Mouse (Mus musculus) heart, embryonic 15.5 days (tissue): ENCODE data around the gene Reck. TPM values are rescaled to one million over a fixed set of nuclear protein-coding genes. Genes with fewer than 3 reads are reported as not detected.

Experiments
- ATAC-seq: fragments of 200-750 bp; cut with Nextera tagmentation; replicated peaks from 2 replicates; pipeline ENCODE4 v1.8.0; 2017; ENCODE audit warnings: low read depth, moderate TSS enrichment; ENCODE audit not compliant: insufficient number of reproducible peaks, insufficient read depth, low FRiP score
- H3K27ac ChIP-seq: fragments of 300-500 bp; sonication (generic); 2 replicates; pipeline ENCODE4 v1.5.1; 2015; ENCODE audit warnings: mild to moderate bottlenecking, inconsistent platforms
- H3K27me3 ChIP-seq: fragments of 300-500 bp; sonication (generic); 2 replicates; pipeline ENCODE4 v1.6.1; 2015; ENCODE audit warnings: inconsistent platforms
- H3K36me3 ChIP-seq: fragments of 300-500 bp; sonication (generic); 2 replicates; pipeline ENCODE4 v1.6.1; 2015; ENCODE audit warnings: mild to moderate bottlenecking, inconsistent platforms
- H3K4me1 ChIP-seq: fragments of 300-500 bp; sonication (generic); replicated peaks from 2 replicates; pipeline ENCODE4 v1.6.1; 2015; ENCODE audit warnings: inconsistent platforms
- H3K4me2 ChIP-seq: fragments of 300-500 bp; sonication (generic); 2 replicates; pipeline ENCODE4 v1.6.1; 2015; ENCODE audit warnings: inconsistent platforms, mild to moderate bottlenecking, moderate library complexity
- H3K4me3 ChIP-seq: fragments of 300-500 bp; sonication (generic); 2 replicates; pipeline ENCODE4 v1.5.1; 2015; ENCODE audit warnings: mild to moderate bottlenecking, inconsistent platforms
- H3K9ac ChIP-seq: fragments of 300-500 bp; sonication (generic); 2 replicates; pipeline ENCODE4 v1.6.1; 2015; ENCODE audit warnings: mild to moderate bottlenecking, inconsistent platforms
- H3K9me3 ChIP-seq: fragments of 300-500 bp; sonication (generic); replicated peaks from 2 replicates; pipeline ENCODE4 v1.6.1; 2016; ENCODE audit warnings: inconsistent platforms
- WGBS: fragments of 180-500 bp; shearing (Covaris S2); methylation state at CpG from one replicate; pipeline ENCODE4 v1.1.7; 2015; ENCODE audit warnings: mixed read lengths; 5-methylcytosine and 5-hydroxymethylcytosine counted together
- polyA plus RNA-seq: library from polyadenylated mRNA; unstranded; fragments of >200 nt; fragmentation: Nextera tagmentation; extraction: Ambion mirVana; gene quantifications from 2 replicates; pipeline ENCODE4 v1.2.1, GENCODE M21; 2015

Reck gene
- polyA plus RNA-seq, 1 experiment from 2014 or later: 8.1 TPM

- ATAC-seq: no peak
- 90% methylated on average over 2 of the region's 2 CpGs for WGBS
Measured at GRCm38 (mm10) chr4:43947571-43947970, 72.2 kb downstream of the Reck start.

GRCm38 (mm10) chr4:43957292-43957845 lies 82.0 kb downstream of the Reck start, which contains the start of gene Glipr2:
Gene Glipr2 (plus strand): TSS chr4:43957401.
- Histone ChIP-seq H3K4me2 (peak within 1 kb of the TSS; percentile 88), H3K9ac (peak within 1 kb of the TSS; percentile 61), H3K27me3 (no peaks in the 10 kb centered on the region), H3K4me3 (peak within 1 kb of the TSS; percentile 67), H3K36me3 (no peaks in the 10 kb centered on the region), H3K4me1 (peaks cover 22% of the 10 kb centered on the region), H3K9me3 (no peaks in the 10 kb centered on the region), H3K27ac (peak within 1 kb of the TSS; percentile 72)
- under 1% methylated on average over 40 of the region's 45 CpGs for WGBS
- peak; percentile 94 for ATAC-seq

More at GRCm38 (mm10) chr4:43947571-43947970, 72.2 kb downstream of the Reck start:
- no peak overlapping the region for H3K27ac ChIP-seq
- H3K36me3 ChIP-seq: no peaks in the 10 kb centered on the region
- no peaks in the 10 kb centered on the region for H3K9me3 ChIP-seq
- H3K27me3 ChIP-seq: no peaks in the 10 kb centered on the region
- H3K4me3 ChIP-seq: no peak overlapping the region
- H3K4me2 ChIP-seq: no peak overlapping the region
- no peak overlapping the region for H3K9ac ChIP-seq
- no peaks in the 10 kb centered on the region for H3K4me1 ChIP-seq

- H3K4me3 ChIP-seq: peak overlapping the region; percentile 67
- H3K27ac ChIP-seq: peak overlapping the region; percentile 72
- H3K4me1 ChIP-seq: peaks cover 22% of the 10 kb centered on the region
- peak overlapping the region; percentile 88 for H3K4me2 ChIP-seq
- H3K9ac ChIP-seq: peak overlapping the region; percentile 61
- H3K9me3 ChIP-seq: no peaks in the 10 kb centered on the region
- no peaks in the 10 kb centered on the region for H3K36me3 ChIP-seq
- H3K27me3 ChIP-seq: no peaks in the 10 kb centered on the region
- under 1% methylated on average over 26 of the region's 26 CpGs for WGBS
- ATAC-seq: peak; percentile 57
Measured at GRCm38 (mm10) chr4:43957846-43958461, 82.6 kb downstream of the Reck start.

GRCm38 (mm10) chr4:43959523-43960179 lies 84.3 kb downstream of the Reck start:
- Histone ChIP-seq H3K9me3 (no peaks in the 10 kb centered on the region), H3K4me3 (peak overlapping the region; percentile 5; the same call in 1 of the 2 replicates), H3K4me1 (peaks cover 32% of the 10 kb centered on the region), H3K9ac (no peak overlapping the region), H3K27ac (no peak overlapping the region), H3K4me2 (peak overlapping the region; percentile 88), H3K36me3 (no peaks in the 10 kb centered on the region), H3K27me3 (no peaks in the 10 kb centered on the region)
- 51% methylated on average over 9 of the region's 9 CpGs for WGBS
- no peak for ATAC-seq

- Histone ChIP-seq H3K9ac (no peak overlapping the region), H3K4me1 (peaks cover 37% of the 10 kb centered on the region), H3K36me3 (no peaks in the 10 kb centered on the region), H3K27ac (no peak overlapping the region), H3K27me3 (no peaks in the 10 kb centered on the region), H3K4me2 (peak overlapping the region; percentile 88; the same call in 1 of the 2 replicates), H3K9me3 (no peaks in the 10 kb centered on the region), H3K4me3 (no peak overlapping the region)
- no peak for ATAC-seq
- 66% methylated on average over 6 of the region's 6 CpGs for WGBS
Measured at GRCm38 (mm10) chr4:43960207-43960606, 84.9 kb downstream of the Reck start.

- H3K4me2 ChIP-seq: peak overlapping the region; percentile 25; the same call in 1 of the 2 replicates
- H3K9ac ChIP-seq: 0 out of 2 replicates have a peak overlapping the region, but pooled peaks have one; percentile 8
- 38% methylated on average over 2 of the region's 2 CpGs for WGBS
- H3K4me3 ChIP-seq: no peak overlapping the region
- H3K27ac ChIP-seq: peak overlapping the region; percentile 48; the same call in 1 of the 2 replicates
- no peaks in the 10 kb centered on the region for H3K27me3 ChIP-seq
- no peaks in the 10 kb centered on the region for H3K9me3 ChIP-seq
- H3K4me1 ChIP-seq: peaks cover 41% of the 10 kb centered on the region
- H3K36me3 ChIP-seq: no peaks in the 10 kb centered on the region
- ATAC-seq: no peak
Measured at GRCm38 (mm10) chr4:43964326-43964833, 89.0 kb downstream of the Reck start.

- Histone ChIP-seq H3K27me3 (no peaks in the 10 kb centered on the region), H3K27ac (no peak overlapping the region; the same call in 1 of the 2 replicates), H3K4me3 (no peak overlapping the region), H3K4me2 (no peak overlapping the region), H3K4me1 (peaks cover 41% of the 10 kb centered on the region), H3K9me3 (no peaks in the 10 kb centered on the region), H3K9ac (no peak overlapping the region), H3K36me3 (no peaks in the 10 kb centered on the region)
- WGBS: 29% methylated on average over 4 of the region's 4 CpGs
- ATAC-seq: no peak
Measured at GRCm38 (mm10) chr4:43964951-43965684, 89.8 kb downstream of the Reck start.

- 82% methylated on average over 7 of the region's 7 CpGs for WGBS
- no peaks in the 10 kb centered on the region for H3K9me3 ChIP-seq
- H3K27me3 ChIP-seq: no peaks in the 10 kb centered on the region
- no peak overlapping the region; the same call in 1 of the 2 replicates for H3K27ac ChIP-seq
- no peak for ATAC-seq
- no peaks in the 10 kb centered on the region for H3K36me3 ChIP-seq
- H3K9ac ChIP-seq: no peak overlapping the region
- H3K4me2 ChIP-seq: no peak overlapping the region
- peaks cover 41% of the 10 kb centered on the region for H3K4me1 ChIP-seq
- H3K4me3 ChIP-seq: no peak overlapping the region
Measured at GRCm38 (mm10) chr4:43965856-43966535, 90.7 kb downstream of the Reck start.

GRCm38 (mm10) chr4:43968650-43969049 lies 93.3 kb downstream of the Reck start:
- no peak overlapping the region for H3K4me3 ChIP-seq
- WGBS: 52% methylated on average over 13 of the region's 13 CpGs
- peak overlapping the region; percentile 25; the same call in 1 of the 2 replicates for H3K27ac ChIP-seq
- H3K9me3 ChIP-seq: no peaks in the 10 kb centered on the region
- H3K4me1 ChIP-seq: peaks cover 57% of the 10 kb centered on the region
- no peaks in the 10 kb centered on the region for H3K27me3 ChIP-seq
- H3K9ac ChIP-seq: no peak overlapping the region
- no peak overlapping the region for H3K4me2 ChIP-seq
- no peak for ATAC-seq
- no peaks in the 10 kb centered on the region for H3K36me3 ChIP-seq

GRCm38 (mm10) chr4:43969373-43969772 lies 94.0 kb downstream of the Reck start:
- Histone ChIP-seq H3K9me3 (no peaks in the 10 kb centered on the region), H3K9ac (no peak overlapping the region), H3K36me3 (no peaks in the 10 kb centered on the region), H3K4me3 (no peak overlapping the region), H3K27me3 (no peaks in the 10 kb centered on the region), H3K27ac (peak overlapping the region; percentile 4; the same call in 1 of the 2 replicates), H3K4me1 (peaks cover 51% of the 10 kb centered on the region), H3K4me2 (no peak overlapping the region)
- 17% methylated on average over 4 of the region's 4 CpGs for WGBS
- no peak for ATAC-seq
